Mouse (Mus musculus): ENCODE data around the gene Cat.

GRCm38 (mm10) chr2:103462746-103463145, 22.2 kb downstream of the Cat start:
- TF ChIP-seq POLR2A (IDR thresholded peaks at IDR 0.05; ENCODE audit: borderline replicate concordance, extremely low read depth, insufficient read depth, insufficient read length, poor library complexity, severe bottlenecking): no peak
- no peak for TF ChIP-seq CTCF (IDR thresholded peaks at IDR 0.05; ENCODE audit: borderline replicate concordance, extremely low read depth, insufficient read depth, insufficient read length)

Data from brain, embryonic 14.5 days (tissue).